Mouse (Mus musculus) sigmoid colon, adult 10 weeks (tissue): ENCODE results near the gene Tfb2m. TPM values are rescaled to one million over a fixed set of nuclear protein-coding genes. Genes with fewer than 3 reads are reported as not detected.

Source experiments
- polyA plus RNA-seq: library from polyadenylated mRNA; stranded (reverse); fragments of 350-450 nt; fragmentation: Illumina TruSeq; extraction: RNeasy Lipid Tissue Mini Kit (QIAGEN cat#74804); gene quantifications from one replicate; pipeline ENCODE4 v1.2.3, GENCODE M21; 2014; ENCODE audit warnings: low read depth, low replicate concordance

Gene Tfb2m
- 156 TPM for polyA plus RNA-seq

GRCm38 (mm10) chr1:179545768-179546550 is at the start of gene Tfb2m, which contains the start of gene Cnst:
TSS of gene Tfb2m (minus strand) at chr1:179546267.
TSS of gene Cnst (plus strand) at chr1:179546370.

GRCm38 (mm10) chr1:179517713-179518465 is 28.2 kb downstream of the Tfb2m start, which contains the start of gene Smyd3:
TSS of gene Smyd3 (minus strand) at chr1:179518041.

Other genes starting within 250 kb of the Tfb2m start
- 4.4 TPM for gene Smyd3, start 28.2 kb downstream of the Tfb2m start, polyA plus RNA-seq
- 48.2 TPM for gene Cnst, start 103 bp upstream of the Tfb2m start, polyA plus RNA-seq
- gene Sccpdh, start 121.9 kb upstream of the Tfb2m start, polyA plus RNA-seq: 51.3 TPM
- not detected for gene Kif28, start 199.0 kb upstream of the Tfb2m start, polyA plus RNA-seq